Mouse (Mus musculus) embryonic fibroblast, embryonic 13.5 days (primary cell): Measurements from ENCODE around the gene Ubac2. TPM values are rescaled to one million over a fixed set of nuclear protein-coding genes. Genes with fewer than 3 reads are reported as not detected.

Experiments
- H3K27ac ChIP-seq: 2 replicates; pipeline ENCODE4 v1.5.1; 2012; ENCODE audit warnings: low read length, control low read depth, inconsistent platforms; ENCODE audit not compliant: insufficient read depth
- H3K4me1 ChIP-seq: 2 replicates; pipeline ENCODE4 v1.6.1; 2011; ENCODE audit warnings: low read length; ENCODE audit not compliant: control insufficient read depth, insufficient read depth
- H3K4me3 ChIP-seq: 2 replicates; pipeline ENCODE4 v1.5.1; 2011; ENCODE audit warnings: mild to moderate bottlenecking, control low read depth, low read length; ENCODE audit not compliant: insufficient read depth
- CTCF ChIP-seq: IDR thresholded peaks from 2 replicates; pipeline ENCODE4 v1.5.1; 2011; ENCODE audit warnings: mild to moderate bottlenecking, control low read depth, low read length, moderate library complexity, borderline replicate concordance; ENCODE audit not compliant: insufficient read depth
- POLR2A ChIP-seq: IDR thresholded peaks from 2 replicates; pipeline ENCODE4 v1.6.1; 2011; ENCODE audit warnings: low read depth, mild to moderate bottlenecking, control low read depth, low read length, moderate library complexity
- polyA plus RNA-seq: library from polyadenylated mRNA; stranded (reverse); fragments of >200 nt; gene quantifications from 2 replicates; pipeline ENCODE4 v1.2.4, GENCODE M21; 2011; ENCODE audit warnings: low read depth; ENCODE audit not compliant: missing spikeins, insufficient read length

Ubac2 gene
- polyA plus RNA-seq, 1 experiment, result 59.3 TPM

GRCm38 (mm10) chr14:122008261-122008660 is 129.8 kb downstream of the Ubac2 start:
- H3K27ac ChIP-seq, result no peak overlapping the region
- TF ChIP-seq POLR2A (no peak), CTCF (no peak)
- H3K4me3 ChIP-seq, result no peak overlapping the region
- H3K4me1 ChIP-seq, result no peaks in the 10 kb centered on the region

- Histone ChIP-seq H3K4me1 (no peaks in the 10 kb centered on the region), H3K4me3 (no peak overlapping the region), H3K27ac (no peak overlapping the region)
- no peak for TF ChIP-seq CTCF
- no peak for TF ChIP-seq POLR2A
Observed at GRCm38 (mm10) chr14:122009502-122009901, 131.1 kb downstream of the Ubac2 start.

- TF ChIP-seq POLR2A (no peak), CTCF (no peak)
- H3K27ac ChIP-seq, result no peak overlapping the region
- H3K4me1 ChIP-seq, result no peaks in the 10 kb centered on the region
- no peak overlapping the region for H3K4me3 ChIP-seq
Observed at GRCm38 (mm10) chr14:122010301-122010700, 131.9 kb downstream of the Ubac2 start.

GRCm38 (mm10) chr14:122011768-122012167 is 133.3 kb downstream of the Ubac2 start:
- Histone ChIP-seq H3K4me3 (no peak overlapping the region), H3K27ac (no peak overlapping the region), H3K4me1 (no peaks in the 10 kb centered on the region)
- TF ChIP-seq CTCF, result no peak
- no peak for TF ChIP-seq POLR2A

GRCm38 (mm10) chr14:122012193-122012592 is 133.8 kb downstream of the Ubac2 start:
- no peak overlapping the region for H3K27ac ChIP-seq
- TF ChIP-seq CTCF (no peak), POLR2A (no peak)
- no peaks in the 10 kb centered on the region for H3K4me1 ChIP-seq
- H3K4me3 ChIP-seq, result no peak overlapping the region

GRCm38 (mm10) chr14:122012814-122013213 is 134.4 kb downstream of the Ubac2 start:
- Histone ChIP-seq H3K4me1 (no peaks in the 10 kb centered on the region), H3K27ac (no peak overlapping the region), H3K4me3 (no peak overlapping the region)
- no peak for TF ChIP-seq CTCF
- TF ChIP-seq POLR2A, result no peak

GRCm38 (mm10) chr14:122013417-122013951 is 135.1 kb downstream of the Ubac2 start:
- no peaks in the 10 kb centered on the region for H3K4me1 ChIP-seq
- no peak overlapping the region for H3K27ac ChIP-seq
- TF ChIP-seq POLR2A (no peak), CTCF (no peak)

GRCm38 (mm10) chr14:122017958-122018357 is 139.5 kb downstream of the Ubac2 start:
- no peak overlapping the region for H3K4me3 ChIP-seq
- TF ChIP-seq POLR2A, result no peak
- no peak for TF ChIP-seq CTCF
- H3K4me1 ChIP-seq, result no peaks in the 10 kb centered on the region
- H3K27ac ChIP-seq, result no peak overlapping the region

More at GRCm38 (mm10) chr14:122013417-122013951, 135.1 kb downstream of the Ubac2 start:
- H3K4me3 ChIP-seq, result no peak overlapping the region

- TF ChIP-seq POLR2A, result no peak
- no peak for TF ChIP-seq CTCF
- Histone ChIP-seq H3K27ac (no peak overlapping the region), H3K4me3 (no peak overlapping the region), H3K4me1 (no peaks in the 10 kb centered on the region)
Observed at GRCm38 (mm10) chr14:122019389-122019788, 141.0 kb downstream of the Ubac2 start.

- Histone ChIP-seq H3K4me1 (no peaks in the 10 kb centered on the region), H3K27ac (no peak overlapping the region), H3K4me3 (no peak overlapping the region)
- TF ChIP-seq CTCF (no peak), POLR2A (no peak)
Observed at GRCm38 (mm10) chr14:122020567-122020966, 142.1 kb downstream of the Ubac2 start.
